Mouse (Mus musculus): ENCODE measurements at regions not wholly inside any gene's neighbourhood (a gene's known extent, or its start where the extent isn't known, plus 50 kb on each side); places are given as distances from the start of the nearest gene placed in this dataset.

GRCm38 (mm10) chr10:83995026-83995600 lies 272.4 kb downstream of the 1500009L16Rik start:
- no peaks in the 10 kb centered on the region; the same call in 1 of the 2 replicates for H3K9me3 ChIP-seq (replicated peaks; ENCODE audit: control insufficient read depth, low read length)
- H3K27ac ChIP-seq (ENCODE audit: low read length) = peak overlapping the region; percentile 61
- 53% methylated on average over 6 of the region's 6 CpGs for WGBS
- no peak for ATAC-seq (replicated peaks; ENCODE audit: extremely low read depth, insufficient read depth, low FRiP score)
- H3K4me3 ChIP-seq (ENCODE audit: low read length) = no peak overlapping the region
- no peaks in the 10 kb centered on the region for H3K27me3 ChIP-seq (ENCODE audit: control insufficient read depth, insufficient read depth, low read length)
- H3K36me3 ChIP-seq (ENCODE audit: control insufficient read depth, insufficient read depth) = no peaks in the 10 kb centered on the region
- no peak overlapping the region for H3K9ac ChIP-seq (ENCODE audit: low read length)
- H3K4me2 ChIP-seq (ENCODE audit: low read depth, low read length) = no peak overlapping the region
- peaks cover 12% of the 10 kb centered on the region for H3K4me1 ChIP-seq (ENCODE audit: control insufficient read depth, insufficient read depth, low read length)

- Histone ChIP-seq H3K9ac (ENCODE audit: low read length) (no peak overlapping the region), H3K4me2 (ENCODE audit: low read depth, low read length) (no peak overlapping the region), H3K4me3 (ENCODE audit: low read length) (no peak overlapping the region), H3K9me3 (replicated peaks; ENCODE audit: control insufficient read depth, low read length) (no peaks in the 10 kb centered on the region; the same call in 1 of the 2 replicates), H3K27me3 (ENCODE audit: control insufficient read depth, insufficient read depth, low read length) (no peaks in the 10 kb centered on the region), H3K36me3 (ENCODE audit: control insufficient read depth, insufficient read depth) (no peaks in the 10 kb centered on the region), H3K4me1 (ENCODE audit: control insufficient read depth, insufficient read depth, low read length) (peaks cover 12% of the 10 kb centered on the region), H3K27ac (ENCODE audit: low read length) (peak overlapping the region; percentile 61)
- peak; percentile 83 for ATAC-seq (replicated peaks; ENCODE audit: extremely low read depth, insufficient read depth, low FRiP score)
- 23% methylated on average over 4 of the region's 4 CpGs for WGBS
Measured at GRCm38 (mm10) chr10:83995913-83996312, 273.2 kb downstream of the 1500009L16Rik start.

GRCm38 (mm10) chr10:83996489-83996888 lies 273.8 kb downstream of the 1500009L16Rik start:
- Histone ChIP-seq H3K9me3 (replicated peaks; ENCODE audit: control insufficient read depth, low read length) (no peaks in the 10 kb centered on the region; the same call in 1 of the 2 replicates), H3K27me3 (ENCODE audit: control insufficient read depth, insufficient read depth, low read length) (no peaks in the 10 kb centered on the region), H3K4me2 (ENCODE audit: low read depth, low read length) (no peak overlapping the region), H3K27ac (ENCODE audit: low read length) (no peak overlapping the region; the same call in 1 of the 2 replicates), H3K9ac (ENCODE audit: low read length) (no peak overlapping the region), H3K4me1 (ENCODE audit: control insufficient read depth, insufficient read depth, low read length) (peaks cover 12% of the 10 kb centered on the region), H3K4me3 (ENCODE audit: low read length) (no peak overlapping the region), H3K36me3 (ENCODE audit: control insufficient read depth, insufficient read depth) (no peaks in the 10 kb centered on the region)
- no peak for ATAC-seq (replicated peaks; ENCODE audit: extremely low read depth, insufficient read depth, low FRiP score)
- 88% methylated on average over 2 of the region's 2 CpGs for WGBS

GRCm38 (mm10) chr10:84000436-84001208 lies 278.0 kb downstream of the 1500009L16Rik start:
- 58% methylated on average over 7 of the region's 7 CpGs for WGBS
- H3K9me3 ChIP-seq (replicated peaks; ENCODE audit: control insufficient read depth, low read length) = no peaks in the 10 kb centered on the region; the same call in 1 of the 2 replicates
- no peak overlapping the region for H3K9ac ChIP-seq (ENCODE audit: low read length)
- H3K27me3 ChIP-seq (ENCODE audit: control insufficient read depth, insufficient read depth, low read length) = no peaks in the 10 kb centered on the region
- no peak overlapping the region for H3K4me3 ChIP-seq (ENCODE audit: low read length)
- ATAC-seq (replicated peaks; ENCODE audit: extremely low read depth, insufficient read depth, low FRiP score) = 0 out of 2 replicates have a peak, but pooled peaks have one; percentile 43
- no peaks in the 10 kb centered on the region for H3K36me3 ChIP-seq (ENCODE audit: control insufficient read depth, insufficient read depth)
- no peak overlapping the region for H3K27ac ChIP-seq (ENCODE audit: low read length)
- H3K4me1 ChIP-seq (ENCODE audit: control insufficient read depth, insufficient read depth, low read length) = peaks cover 6% of the 10 kb centered on the region
- no peak overlapping the region for H3K4me2 ChIP-seq (ENCODE audit: low read depth, low read length)

GRCm38 (mm10) chr10:84002744-84003143 lies 280.1 kb downstream of the 1500009L16Rik start:
- 74% methylated on average over 2 of the region's 2 CpGs for WGBS
- no peaks in the 10 kb centered on the region for H3K27me3 ChIP-seq (ENCODE audit: control insufficient read depth, insufficient read depth, low read length)
- ATAC-seq (replicated peaks; ENCODE audit: extremely low read depth, insufficient read depth, low FRiP score) = no peak
- no peaks in the 10 kb centered on the region; the same call in 1 of the 2 replicates for H3K9me3 ChIP-seq (replicated peaks; ENCODE audit: control insufficient read depth, low read length)
- no peak overlapping the region for H3K9ac ChIP-seq (ENCODE audit: low read length)
- H3K4me1 ChIP-seq (ENCODE audit: control insufficient read depth, insufficient read depth, low read length) = no peaks in the 10 kb centered on the region
- no peaks in the 10 kb centered on the region for H3K36me3 ChIP-seq (ENCODE audit: control insufficient read depth, insufficient read depth)
- H3K4me3 ChIP-seq (ENCODE audit: low read length) = no peak overlapping the region
- no peak overlapping the region for H3K4me2 ChIP-seq (ENCODE audit: low read depth, low read length)
- H3K27ac ChIP-seq (ENCODE audit: low read length) = no peak overlapping the region

GRCm38 (mm10) chr10:84003601-84004149 lies 281.0 kb downstream of the 1500009L16Rik start:
- Histone ChIP-seq H3K36me3 (ENCODE audit: control insufficient read depth, insufficient read depth) (no peaks in the 10 kb centered on the region), H3K27ac (ENCODE audit: low read length) (no peak overlapping the region), H3K4me3 (ENCODE audit: low read length) (no peak overlapping the region), H3K27me3 (ENCODE audit: control insufficient read depth, insufficient read depth, low read length) (no peaks in the 10 kb centered on the region), H3K4me1 (ENCODE audit: control insufficient read depth, insufficient read depth, low read length) (no peaks in the 10 kb centered on the region), H3K9ac (ENCODE audit: low read length) (no peak overlapping the region), H3K4me2 (ENCODE audit: low read depth, low read length) (no peak overlapping the region), H3K9me3 (replicated peaks; ENCODE audit: control insufficient read depth, low read length) (no peaks in the 10 kb centered on the region)
- no peak for ATAC-seq (replicated peaks; ENCODE audit: extremely low read depth, insufficient read depth, low FRiP score)
- 76% methylated on average over 8 of the region's 8 CpGs for WGBS

- H3K27ac ChIP-seq (ENCODE audit: low read length) = no peak overlapping the region
- no peaks in the 10 kb centered on the region for H3K36me3 ChIP-seq (ENCODE audit: control insufficient read depth, insufficient read depth)
- no peaks in the 10 kb centered on the region for H3K4me1 ChIP-seq (ENCODE audit: control insufficient read depth, insufficient read depth, low read length)
- no peaks in the 10 kb centered on the region for H3K9me3 ChIP-seq (replicated peaks; ENCODE audit: control insufficient read depth, low read length)
- 80% methylated on average over 4 of the region's 4 CpGs for WGBS
- H3K27me3 ChIP-seq (ENCODE audit: control insufficient read depth, insufficient read depth, low read length) = no peaks in the 10 kb centered on the region
- no peak overlapping the region for H3K4me3 ChIP-seq (ENCODE audit: low read length)
- no peak for ATAC-seq (replicated peaks; ENCODE audit: extremely low read depth, insufficient read depth, low FRiP score)
- H3K4me2 ChIP-seq (ENCODE audit: low read depth, low read length) = no peak overlapping the region
- H3K9ac ChIP-seq (ENCODE audit: low read length) = no peak overlapping the region
Measured at GRCm38 (mm10) chr10:84008923-84009322, 286.3 kb downstream of the 1500009L16Rik start.

GRCm38 (mm10) chr10:84019381-84019780 lies 296.7 kb downstream of the 1500009L16Rik start:
- Histone ChIP-seq H3K9me3 (replicated peaks; ENCODE audit: control insufficient read depth, low read length) (no peaks in the 10 kb centered on the region), H3K9ac (ENCODE audit: low read length) (no peak overlapping the region), H3K27me3 (ENCODE audit: control insufficient read depth, insufficient read depth, low read length) (no peaks in the 10 kb centered on the region), H3K4me3 (ENCODE audit: low read length) (no peak overlapping the region), H3K27ac (ENCODE audit: low read length) (no peak overlapping the region), H3K36me3 (ENCODE audit: control insufficient read depth, insufficient read depth) (no peaks in the 10 kb centered on the region), H3K4me1 (ENCODE audit: control insufficient read depth, insufficient read depth, low read length) (peaks cover 13% of the 10 kb centered on the region), H3K4me2 (ENCODE audit: low read depth, low read length) (no peak overlapping the region; the same call in 1 of the 2 replicates)
- no peak for ATAC-seq (replicated peaks; ENCODE audit: extremely low read depth, insufficient read depth, low FRiP score)
- WGBS = 17% methylated on average over 9 of the region's 9 CpGs

- Histone ChIP-seq H3K27me3 (ENCODE audit: control insufficient read depth, insufficient read depth, low read length) (no peaks in the 10 kb centered on the region), H3K9me3 (replicated peaks; ENCODE audit: control insufficient read depth, low read length) (no peaks in the 10 kb centered on the region), H3K27ac (ENCODE audit: low read length) (no peak overlapping the region), H3K4me3 (ENCODE audit: low read length) (no peak overlapping the region), H3K4me2 (ENCODE audit: low read depth, low read length) (no peak overlapping the region), H3K36me3 (ENCODE audit: control insufficient read depth, insufficient read depth) (no peaks in the 10 kb centered on the region), H3K4me1 (ENCODE audit: control insufficient read depth, insufficient read depth, low read length) (peaks cover 14% of the 10 kb centered on the region), H3K9ac (ENCODE audit: low read length) (no peak overlapping the region)
- 48% methylated on average over 10 of the region's 10 CpGs for WGBS
- no peak for ATAC-seq (replicated peaks; ENCODE audit: extremely low read depth, insufficient read depth, low FRiP score)
Measured at GRCm38 (mm10) chr10:84020023-84020620, 297.5 kb downstream of the 1500009L16Rik start.
